ENCODE assay signal across 8 mouse cellular contexts in the genomic region with DNA sequence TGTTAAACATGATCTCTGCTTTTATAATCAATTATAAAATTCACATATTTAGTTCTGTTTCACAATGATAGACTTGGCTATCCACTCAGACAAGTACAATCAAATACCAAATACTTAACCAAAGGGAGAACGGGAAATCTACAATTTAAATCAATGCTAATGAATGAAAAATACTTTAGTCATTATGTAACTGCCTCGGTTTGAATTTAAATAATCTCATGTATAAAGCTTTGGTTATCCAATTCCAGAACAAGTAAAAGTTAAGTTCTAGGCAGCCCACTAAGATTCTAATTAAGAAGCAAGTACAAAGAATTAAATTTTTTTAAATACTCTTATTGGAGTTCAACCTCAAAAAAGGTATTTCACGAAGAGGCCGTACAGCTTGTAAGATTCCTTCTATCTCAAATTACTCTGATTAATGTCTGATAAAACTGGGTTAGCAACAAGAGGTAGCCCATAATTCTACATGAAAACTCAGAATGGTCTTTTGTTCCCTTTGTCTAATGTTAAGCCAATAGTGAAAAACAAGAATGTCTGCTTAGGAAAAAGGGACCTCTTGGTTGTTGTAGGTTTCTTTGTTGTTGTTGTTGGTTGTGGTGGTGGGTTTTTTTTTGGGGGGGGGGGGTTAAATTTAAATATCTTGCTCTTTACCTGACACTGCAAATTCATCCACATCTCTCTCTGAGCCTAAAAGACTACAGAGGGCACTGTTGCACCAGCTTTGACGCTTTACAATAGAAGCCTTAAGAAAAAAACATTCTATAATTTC. TPM values are rescaled to one million over a fixed set of nuclear protein-coding genes. Genes with fewer than 3 reads are reported as not detected.
A peak's percentile ranks its signal among the peaks of the same experiment; 100 is the strongest.
DNase-seq lines count a peak whose midpoint lies in the region; ATAC-seq lines count a peak whose summit lies in the region.

No protein-coding gene starts in this region.

- H3K9me3 ChIP-seq in hindbrain, embryonic 11.5 days (ENCODE audit: control insufficient read depth, low read length), result no peaks in the 10 kb centered on the region

- DNase-seq in layer of hippocampus, adult 11-12 months (ENCODE audit: low spot score), result peak; percentile 27
- no peak for DNase-seq in layer of hippocampus, adult 9-11 months
- peak; percentile 64 for DNase-seq in brain, embryonic 18.5 days (ENCODE audit: low read depth, low spot score)
- peak; percentile 52 for DNase-seq in hindbrain, embryonic 11.5 days (ENCODE audit: low spot score)
- peak; percentile 23 for DNase-seq in mesoderm, embryonic 11.5 days (ENCODE audit: low read depth, low spot score)
- DNase-seq in c-Kit-positive CD71-positive TER-119-positive erythroid progenitor cells, embryonic 14.5 days (ENCODE audit: low spot score), result no peak
- no peak for DNase-seq in T-cell, adult 2 months (ENCODE audit: low spot score)

- no peaks in the 10 kb centered on the region for H3K4me1 ChIP-seq in hindbrain, embryonic 11.5 days (replicated peaks; ENCODE audit: control insufficient read depth, insufficient read depth, low read length)

- H3K9ac ChIP-seq in hindbrain, embryonic 11.5 days (ENCODE audit: low read depth, low read length), result no peak overlapping the region

- H3K4me3 ChIP-seq in hindbrain, embryonic 11.5 days (ENCODE audit: low read depth, low read length), result no peak overlapping the region

- H3K27ac ChIP-seq in hindbrain, embryonic 11.5 days (ENCODE audit: low read depth, low read length), result no peak overlapping the region

- 50% methylated on average over 5 of the region's 5 CpGs for WGBS in hindbrain, embryonic 11.5 days

- H3K27me3 ChIP-seq in hindbrain, embryonic 11.5 days (ENCODE audit: control insufficient read depth, insufficient read depth, low read length), result no peaks in the 10 kb centered on the region

- no peak overlapping the region for H3K4me2 ChIP-seq in hindbrain, embryonic 11.5 days (replicated peaks; ENCODE audit: low read depth, low read length)

- no peaks in the 10 kb centered on the region for H3K36me3 ChIP-seq in hindbrain, embryonic 11.5 days (ENCODE audit: control insufficient read depth, insufficient read depth, low read length)

- ATAC-seq in hindbrain, embryonic 11.5 days (ENCODE audit: low FRiP score), result peak; percentile 59; the same call in 1 of the 2 replicates
- no peak for ATAC-seq in monocyte, adult 5-6 weeks (replicated peaks; ENCODE audit: insufficient number of reproducible peaks, low FRiP score, low TSS enrichment, poor library complexity, severe bottlenecking)

RNA-seq across cellular contexts. Expression of a gene that starts 32.8 kb away (rescaled TPM):
- 18.4 and 20.0 TPM in 2 replicates for polyA plus RNA-seq in hindbrain, embryonic 11.5 days (2014; fragmentation: Nextera tagmentation; extraction: Ambion mirVana)
- 4.2 to 6.7 TPM (median 4.6 TPM) in 3 replicates for total RNA-seq in monocyte, adult 5-6 weeks (2017)

Comparison
In these comparisons a context has a peak if more than half of its experiments do, and no peak if none do; other contexts are left out.
1. DNase-seq: peak in layer of hippocampus, adult 11-12 months (single experiment), brain, embryonic 18.5 days (single experiment), hindbrain, embryonic 11.5 days (single experiment) and mesoderm, embryonic 11.5 days (single experiment); none in layer of hippocampus, adult 9-11 months (single experiment), c-Kit-positive CD71-positive TER-119-positive erythroid progenitor cells, embryonic 14.5 days (single experiment) and T-cell, adult 2 months (single experiment).